Mouse (Mus musculus) forebrain, embryonic 12.5 days (tissue): ENCODE results near the gene L1cam. TPM values are rescaled to one million over a fixed set of nuclear protein-coding genes. Genes with fewer than 3 reads are reported as not detected.

Experiments used
- ATAC-seq: fragments of 200-750 bp; cut with Nextera tagmentation; 2 replicates; pipeline ENCODE4 v1.8.0; 2017; ENCODE audit warnings: moderate TSS enrichment; ENCODE audit not compliant: low FRiP score
- H3K27ac ChIP-seq: fragments of 300-500 bp; sonication (generic); 2 replicates; pipeline ENCODE4 v1.5.1; 2016; ENCODE audit warnings: mild to moderate bottlenecking
- H3K27me3 ChIP-seq: fragments of 300-500 bp; sonication (generic); 2 replicates; pipeline ENCODE4 v1.6.1; 2016; ENCODE audit warnings: mild to moderate bottlenecking
- H3K36me3 ChIP-seq: fragments of 300-500 bp; sonication (generic); replicated peaks from 2 replicates; pipeline ENCODE4 v1.6.1; 2016; ENCODE audit warnings: mild to moderate bottlenecking
- H3K4me1 ChIP-seq: fragments of 300-500 bp; sonication (generic); 2 replicates; pipeline ENCODE4 v1.6.1; 2016
- H3K4me2 ChIP-seq: fragments of 300-500 bp; sonication (generic); 2 replicates; pipeline ENCODE4 v1.6.1; 2016; ENCODE audit warnings: mild to moderate bottlenecking, moderate library complexity
- H3K4me3 ChIP-seq: fragments of 300-500 bp; sonication (generic); replicated peaks from 2 replicates; pipeline ENCODE4 v1.5.1; 2016; ENCODE audit warnings: mild to moderate bottlenecking
- H3K9ac ChIP-seq: fragments of 300-500 bp; sonication (generic); 2 replicates; pipeline ENCODE4 v1.6.1; 2016; ENCODE audit warnings: mild to moderate bottlenecking
- H3K9me3 ChIP-seq: fragments of 300-500 bp; sonication (generic); 2 replicates; pipeline ENCODE4 v1.6.1; 2016
- WGBS: fragments of 180-500 bp; shearing (Covaris S2); methylation state at CpG from one replicate; pipeline ENCODE4 v1.1.7; 2016; 5-methylcytosine and 5-hydroxymethylcytosine counted together
- polyA plus RNA-seq: library from polyadenylated mRNA; unstranded; fragments of >200 nt; fragmentation: Nextera tagmentation; extraction: Ambion mirVana; gene quantifications from 2 replicates; pipeline ENCODE4 v1.2.1, GENCODE M21; 2016

The L1cam gene
- polyA plus RNA-seq, 1 experiment from 2014 or later: 33.1 TPM

GRCm38 (mm10) chrX:73871956-73872355 lies 23.9 kb downstream of the L1cam start:
- peaks cover 12% of the 10 kb centered on the region for H3K4me1 ChIP-seq
- H3K27me3 ChIP-seq: no peaks in the 10 kb centered on the region
- WGBS: 59% methylated on average over 1 of the region's 1 CpGs
- no peak overlapping the region for H3K4me2 ChIP-seq
- H3K36me3 ChIP-seq: no peaks in the 10 kb centered on the region
- H3K4me3 ChIP-seq: no peak overlapping the region
- H3K9ac ChIP-seq: no peak overlapping the region
- peak; percentile 39; the same call in 1 of the 2 replicates for ATAC-seq
- no peaks in the 10 kb centered on the region for H3K9me3 ChIP-seq
- 0 out of 2 replicates have a peak overlapping the region, but pooled peaks have one; percentile 19 for H3K27ac ChIP-seq

- H3K27ac ChIP-seq: 0 out of 2 replicates have a peak overlapping the region, but pooled peaks have one; percentile 19
- no peak for ATAC-seq
- no peaks in the 10 kb centered on the region for H3K27me3 ChIP-seq
Observed at GRCm38 (mm10) chrX:73871474-73871873, 24.4 kb downstream of the L1cam start.

GRCm38 (mm10) chrX:73869334-73869733 lies 26.6 kb downstream of the L1cam start:
- peaks cover 36% of the 10 kb centered on the region for H3K4me1 ChIP-seq
- H3K9me3 ChIP-seq: no peaks in the 10 kb centered on the region
- no peak for ATAC-seq
- H3K9ac ChIP-seq: no peak overlapping the region
- no peak overlapping the region for H3K27ac ChIP-seq
- H3K4me2 ChIP-seq: no peak overlapping the region
- WGBS: 10% methylated on average over 5 of the region's 5 CpGs
- H3K4me3 ChIP-seq: no peak overlapping the region
- no peaks in the 10 kb centered on the region for H3K27me3 ChIP-seq
- H3K36me3 ChIP-seq: no peaks in the 10 kb centered on the region

More at GRCm38 (mm10) chrX:73871474-73871873, 24.4 kb downstream of the L1cam start:
- Histone ChIP-seq H3K9ac (no peak overlapping the region), H3K4me1 (peaks cover 17% of the 10 kb centered on the region), H3K36me3 (no peaks in the 10 kb centered on the region), H3K4me2 (no peak overlapping the region), H3K4me3 (no peak overlapping the region), H3K9me3 (no peaks in the 10 kb centered on the region)

DNA sequence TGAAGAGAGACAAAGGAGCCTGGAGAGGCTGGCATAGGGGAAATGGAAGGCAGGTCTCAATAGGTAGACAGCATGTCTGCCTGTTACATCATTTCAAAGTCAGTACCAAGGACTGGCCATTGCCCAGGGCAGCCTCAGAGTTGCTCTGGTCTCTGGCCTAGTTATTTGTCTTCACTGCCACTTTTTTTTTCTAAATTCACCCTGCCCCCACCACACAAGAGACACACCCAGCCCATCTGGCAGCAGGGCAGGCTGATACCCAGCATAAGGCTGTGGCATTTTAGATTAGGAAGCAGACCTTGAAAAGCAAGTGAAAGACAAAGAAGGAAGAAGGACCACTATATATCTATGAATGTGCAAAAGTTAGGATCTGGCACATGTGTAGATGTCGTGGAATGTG lies 28.1 kb downstream of the L1cam start:
- H3K27ac ChIP-seq: peak overlapping the region; percentile 74
- H3K4me3 ChIP-seq: no peak overlapping the region
- no peaks in the 10 kb centered on the region for H3K27me3 ChIP-seq
- H3K9ac ChIP-seq: no peak overlapping the region
- H3K36me3 ChIP-seq: no peaks in the 10 kb centered on the region
- 80% methylated on average over 1 of the region's 1 CpGs for WGBS
- peaks cover 38% of the 10 kb centered on the region for H3K4me1 ChIP-seq
- no peak for ATAC-seq
- no peak overlapping the region for H3K4me2 ChIP-seq
- H3K9me3 ChIP-seq: no peaks in the 10 kb centered on the region

- Histone ChIP-seq H3K9me3 (no peaks in the 10 kb centered on the region), H3K27ac (peak overlapping the region; percentile 74), H3K4me3 (no peak overlapping the region), H3K9ac (no peak overlapping the region), H3K4me1 (peaks cover 38% of the 10 kb centered on the region), H3K36me3 (no peaks in the 10 kb centered on the region), H3K27me3 (no peaks in the 10 kb centered on the region), H3K4me2 (no peak overlapping the region)
- 15% methylated on average over 3 of the region's 3 CpGs for WGBS
- ATAC-seq: 0 out of 2 replicates have a peak, but pooled peaks have one; percentile 31
Observed at GRCm38 (mm10) chrX:73867256-73867655, 28.6 kb downstream of the L1cam start.

DNA sequence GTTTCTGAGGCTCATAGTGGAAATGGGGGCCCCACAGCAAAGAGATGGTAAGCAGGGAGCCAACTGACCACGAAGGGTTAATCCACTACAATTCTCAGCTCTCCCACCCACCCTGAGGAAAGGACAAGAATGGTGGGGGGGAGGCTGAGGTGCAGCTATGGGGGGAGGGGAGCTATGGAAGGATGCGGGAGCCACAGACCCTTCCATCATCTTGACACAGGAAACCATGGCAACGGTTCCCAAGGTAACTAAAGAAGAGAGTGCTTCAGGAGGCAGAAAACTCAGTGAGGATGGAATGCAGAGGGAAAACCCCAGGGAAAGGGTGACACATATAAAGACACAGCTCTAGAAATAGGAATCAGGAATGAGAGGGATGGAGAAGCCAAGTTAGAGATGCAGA lies 31.2 kb downstream of the L1cam start:
- Histone ChIP-seq H3K9ac (no peak overlapping the region), H3K27ac (peak overlapping the region; percentile 69), H3K4me3 (no peak overlapping the region), H3K9me3 (no peaks in the 10 kb centered on the region), H3K36me3 (no peaks in the 10 kb centered on the region; the same call in 1 of the 2 replicates), H3K4me1 (peaks cover 38% of the 10 kb centered on the region), H3K4me2 (peak overlapping the region; percentile 19; the same call in 1 of the 2 replicates), H3K27me3 (no peaks in the 10 kb centered on the region)
- 50% methylated on average over 3 of the region's 3 CpGs for WGBS
- peak; percentile 77 for ATAC-seq

GRCm38 (mm10) chrX:73855087-73855408 lies 40.9 kb downstream of the L1cam start:
- H3K9ac ChIP-seq: no peak overlapping the region
- 63% methylated on average over 3 of the region's 3 CpGs for WGBS
- no peak overlapping the region for H3K27ac ChIP-seq
- H3K4me2 ChIP-seq: no peak overlapping the region
- H3K36me3 ChIP-seq: no peaks in the 10 kb centered on the region; the same call in 1 of the 2 replicates
- H3K4me3 ChIP-seq: no peak overlapping the region
- H3K9me3 ChIP-seq: no peaks in the 10 kb centered on the region
- ATAC-seq: no peak
- H3K4me1 ChIP-seq: no peaks in the 10 kb centered on the region
- no peaks in the 10 kb centered on the region for H3K27me3 ChIP-seq

DNA sequence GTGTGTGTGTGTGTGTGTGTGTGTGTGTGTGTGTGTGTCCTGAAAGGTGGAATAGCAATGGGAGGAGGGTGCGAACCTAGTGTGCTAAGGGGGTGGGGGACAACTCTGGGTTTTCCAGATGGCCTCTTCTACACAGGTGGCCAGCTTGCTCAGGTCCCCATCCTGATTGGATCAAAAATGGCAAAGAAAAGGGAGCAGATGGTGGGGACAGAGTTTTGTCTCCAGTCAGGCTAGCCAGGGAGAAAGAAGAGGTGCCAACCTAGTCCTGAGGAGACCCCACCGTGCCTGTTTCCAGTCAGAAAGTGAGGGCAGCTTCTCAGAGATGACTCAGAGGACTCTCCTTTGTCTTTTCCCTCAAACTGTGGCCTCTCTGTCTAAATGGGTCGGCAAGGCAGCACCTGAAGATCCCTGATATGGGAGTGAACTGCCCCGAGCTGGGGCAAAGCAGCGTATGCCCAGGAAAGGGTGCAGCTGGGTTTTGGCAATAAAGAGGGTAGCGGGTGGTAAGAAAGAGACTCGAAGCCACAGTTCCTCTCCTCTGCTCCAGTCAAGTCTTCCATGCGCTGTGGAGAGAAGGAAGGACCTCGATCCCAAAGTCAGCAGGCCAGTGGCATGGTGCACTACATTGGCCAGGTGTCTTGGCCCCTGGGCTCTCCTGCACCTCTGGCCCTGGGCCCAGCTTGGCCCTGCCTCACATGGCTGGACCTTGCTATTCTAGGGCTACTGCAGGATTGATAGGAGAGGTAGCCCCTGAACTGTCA lies 41.4 kb downstream of the L1cam start:
- WGBS: 80% methylated on average over 9 of the region's 9 CpGs
- H3K4me1 ChIP-seq: no peaks in the 10 kb centered on the region
- no peaks in the 10 kb centered on the region; the same call in 1 of the 2 replicates for H3K36me3 ChIP-seq
- H3K27me3 ChIP-seq: no peaks in the 10 kb centered on the region
- no peak overlapping the region for H3K4me2 ChIP-seq
- no peak overlapping the region for H3K27ac ChIP-seq
- ATAC-seq: no peak
- H3K9ac ChIP-seq: no peak overlapping the region
- no peaks in the 10 kb centered on the region for H3K9me3 ChIP-seq
- no peak overlapping the region for H3K4me3 ChIP-seq

DNA sequence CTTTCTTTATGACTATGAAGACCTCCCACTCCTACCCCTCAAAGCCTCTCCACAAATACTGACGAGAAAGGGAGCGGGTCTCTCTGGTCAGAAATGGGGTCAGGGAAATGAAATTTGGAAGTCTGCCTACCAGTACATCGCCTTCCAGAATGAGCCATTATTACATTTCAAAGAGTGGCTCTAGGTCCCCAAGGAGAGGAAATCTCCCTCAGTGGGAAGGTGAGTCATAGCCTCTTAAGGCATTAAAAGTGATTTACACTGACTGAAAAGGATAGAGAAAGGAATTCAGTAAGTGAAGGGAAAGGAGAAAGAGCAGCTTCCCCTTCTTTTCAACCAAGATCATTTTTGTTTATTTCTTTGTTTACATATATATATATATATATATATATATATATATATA lies 59.2 kb downstream of the L1cam start:
- H3K9ac ChIP-seq: no peak overlapping the region
- ATAC-seq: no peak
- no peaks in the 10 kb centered on the region for H3K9me3 ChIP-seq
- WGBS: 88% methylated on average over 3 of the region's 3 CpGs
- H3K27ac ChIP-seq: no peak overlapping the region
- no peaks in the 10 kb centered on the region for H3K4me1 ChIP-seq
- no peaks in the 10 kb centered on the region for H3K27me3 ChIP-seq
- H3K4me2 ChIP-seq: no peak overlapping the region
- no peak overlapping the region for H3K4me3 ChIP-seq
- H3K36me3 ChIP-seq: no peaks in the 10 kb centered on the region

- no peak overlapping the region for H3K4me3 ChIP-seq
- no peaks in the 10 kb centered on the region for H3K9me3 ChIP-seq
- H3K27ac ChIP-seq: no peak overlapping the region
- no peaks in the 10 kb centered on the region for H3K4me1 ChIP-seq
- no peaks in the 10 kb centered on the region for H3K27me3 ChIP-seq
- H3K4me2 ChIP-seq: no peak overlapping the region
- no peaks in the 10 kb centered on the region for H3K36me3 ChIP-seq
- no peak overlapping the region for H3K9ac ChIP-seq
- ATAC-seq: no peak
- 92% methylated on average over 1 of the region's 1 CpGs for WGBS
Observed at GRCm38 (mm10) chrX:73835731-73836130, 60.2 kb downstream of the L1cam start.

DNA sequence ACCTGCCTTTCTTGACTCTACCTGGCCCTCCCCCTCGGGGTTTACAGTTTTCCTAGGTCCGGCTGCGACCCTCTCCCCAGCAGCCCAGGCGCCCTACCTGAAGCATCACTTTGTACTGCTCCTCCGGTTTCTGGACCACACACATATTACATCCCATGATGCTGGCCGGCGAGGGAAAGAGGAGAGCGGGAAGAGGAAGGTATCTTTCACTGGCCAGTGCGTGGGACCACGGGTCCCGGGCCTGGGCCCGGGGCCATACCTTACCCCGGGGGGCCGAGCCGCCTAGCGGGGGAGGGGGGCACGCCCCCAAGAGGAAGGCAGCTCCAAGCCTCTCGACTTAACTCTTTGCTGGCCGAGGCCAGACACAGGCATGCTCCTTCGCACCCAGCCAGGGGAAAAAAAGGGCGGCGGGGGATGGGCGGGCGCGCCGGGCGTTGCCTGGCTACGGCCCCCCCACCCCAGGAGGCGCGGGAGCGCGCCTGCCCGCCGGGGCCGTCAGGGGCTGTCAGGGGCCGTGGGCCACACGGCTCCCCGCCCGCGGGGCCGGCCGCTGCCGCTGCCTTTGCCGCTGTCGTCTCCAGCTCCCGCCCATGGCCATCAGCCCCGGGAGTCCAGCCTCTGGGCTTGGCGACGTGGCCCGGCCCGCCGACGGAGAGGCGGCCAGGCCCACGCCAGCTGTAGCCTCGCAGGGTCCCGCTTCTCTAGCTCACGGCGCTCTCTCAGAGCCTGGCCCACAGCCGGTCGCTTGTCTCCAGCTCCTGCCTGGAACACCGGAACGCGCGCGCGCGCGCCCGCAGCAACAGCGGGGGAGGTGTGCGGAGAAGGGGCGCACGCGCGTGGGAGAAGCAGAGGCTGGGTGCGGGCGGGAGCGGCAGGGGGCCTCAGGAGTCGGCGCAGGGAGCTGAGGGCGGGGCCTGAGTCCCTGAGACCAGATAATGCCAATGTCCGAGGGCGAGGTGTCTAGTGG lies 71.4 kb downstream of the L1cam start, which contains the start of gene Pdzd4:
Gene Pdzd4 (minus strand): TSS at position 785 of the 967 bp plus-strand sequence.
- Histone ChIP-seq H3K36me3 (no peaks in the 10 kb centered on the region), H3K4me1 (peaks cover 9% of the 10 kb centered on the region; the same call in 1 of the 2 replicates), H3K9ac (peak within 1 kb of the TSS; percentile 75), H3K4me3 (peak within 1 kb of the TSS; percentile 63), H3K4me2 (peak within 1 kb of the TSS; percentile 63), H3K9me3 (no peaks in the 10 kb centered on the region), H3K27me3 (0 out of 2 replicates have a peak, but pooled peaks cover 4% of the 10 kb centered on the region), H3K27ac (peak within 1 kb of the TSS; percentile 89)
- ATAC-seq: peak; percentile 85
- WGBS: 25% methylated on average over 47 of the region's 84 CpGs

- H3K27me3 ChIP-seq: 0 out of 2 replicates have a peak, but pooled peaks cover 4% of the 10 kb centered on the region
- H3K9ac ChIP-seq: peak overlapping the region; percentile 75
- H3K4me3 ChIP-seq: peak overlapping the region; percentile 63
- H3K4me1 ChIP-seq: peaks cover 9% of the 10 kb centered on the region; the same call in 1 of the 2 replicates
- WGBS: 6% methylated on average over 17 of the region's 17 CpGs
- peak overlapping the region; percentile 63 for H3K4me2 ChIP-seq
- no peak overlapping the region for H3K27ac ChIP-seq
- H3K36me3 ChIP-seq: no peaks in the 10 kb centered on the region
- peak; percentile 42 for ATAC-seq
- H3K9me3 ChIP-seq: no peaks in the 10 kb centered on the region
Observed at GRCm38 (mm10) chrX:73823747-73824146, 72.2 kb downstream of the L1cam start.
